Mouse (Mus musculus): Measurements from ENCODE around the gene Slk. TPM values are rescaled to one million over a fixed set of nuclear protein-coding genes. Genes with fewer than 3 reads are reported as not detected.
"Not testable (repeated sequence)": the region's sequence is repeated elsewhere in the genome, so short reads cannot be mapped to it uniquely, and the experiment has no call there.

Gene Slk
- polyA plus RNA-seq, 1 experiment from 2014 or later = 6.9 TPM

DNA sequence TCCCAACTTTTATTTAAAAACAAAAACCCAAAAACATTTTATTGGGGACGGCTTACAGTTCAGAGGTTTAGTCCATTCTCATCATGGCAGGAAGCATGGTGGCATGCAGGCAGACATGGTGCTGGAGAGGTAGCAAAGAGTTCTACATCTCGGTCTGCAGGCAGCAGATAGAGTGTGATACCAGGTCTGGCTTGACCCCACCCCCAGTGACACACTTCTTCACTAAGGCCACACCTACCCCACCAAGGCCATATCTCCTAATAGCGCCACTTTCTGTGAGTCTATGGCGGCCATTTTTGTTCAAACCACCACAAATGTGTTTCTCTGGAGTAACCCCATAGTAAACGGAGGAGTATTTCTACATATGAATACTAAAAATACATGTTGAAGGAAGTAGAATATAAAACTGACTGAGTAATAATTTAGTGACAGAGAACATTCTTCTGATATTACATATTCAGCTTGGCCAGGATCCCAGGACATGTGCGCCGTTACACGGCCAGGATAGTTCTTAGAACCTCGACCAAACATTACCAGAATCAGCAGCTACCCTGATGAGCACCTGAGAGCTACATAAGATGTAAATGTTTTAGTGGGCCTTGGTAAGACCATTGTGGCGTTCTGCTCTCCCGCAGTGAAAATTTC lies 30.9 kb upstream of the Slk start:
- no peak overlapping the region for H3K9ac ChIP-seq
- no peaks in the 10 kb centered on the region for H3K36me3 ChIP-seq
- H3K4me2 ChIP-seq = no peak overlapping the region
- H3K27ac ChIP-seq (replicated peaks) = peak overlapping the region; percentile 10; the same call in 1 of the 2 replicates
- no peak for ATAC-seq (ENCODE audit: low read depth)
- no peaks in the 10 kb centered on the region for H3K27me3 ChIP-seq
- H3K4me1 ChIP-seq (replicated peaks) = peaks cover 12% of the 10 kb centered on the region
- no peak overlapping the region for H3K4me3 ChIP-seq
- whole genome bisulfite sequencing = 91% methylated on average over 11 of the region's 11 CpGs
- no peaks in the 10 kb centered on the region for H3K9me3 ChIP-seq

- Histone ChIP-seq H3K4me3 (no peak overlapping the region), H3K27ac (replicated peaks) (peak overlapping the region; percentile 10), H3K4me1 (replicated peaks) (peaks cover 12% of the 10 kb centered on the region), H3K4me2 (no peak overlapping the region), H3K9me3 (no peaks in the 10 kb centered on the region), H3K36me3 (no peaks in the 10 kb centered on the region), H3K9ac (no peak overlapping the region), H3K27me3 (no peaks in the 10 kb centered on the region)
- no peak for ATAC-seq (ENCODE audit: low read depth)
- 62% methylated on average over 9 of the region's 9 CpGs for WGBS
Observed at GRCm38 (mm10) chr19:47549174-47549573, 30.3 kb upstream of the Slk start.

GRCm38 (mm10) chr19:47549584-47549983 lies 29.9 kb upstream of the Slk start:
- 56% methylated on average over 4 of the region's 4 CpGs for WGBS
- H3K9ac ChIP-seq = no peak overlapping the region
- no peak overlapping the region for H3K4me3 ChIP-seq
- 0 out of 2 replicates have a peak overlapping the region, but pooled peaks have one; percentile 29 for H3K27ac ChIP-seq (replicated peaks)
- H3K9me3 ChIP-seq = no peaks in the 10 kb centered on the region
- no peak overlapping the region for H3K4me2 ChIP-seq
- H3K4me1 ChIP-seq (replicated peaks) = peaks cover 12% of the 10 kb centered on the region
- no peak for ATAC-seq (ENCODE audit: low read depth)
- no peaks in the 10 kb centered on the region for H3K27me3 ChIP-seq
- H3K36me3 ChIP-seq = no peaks in the 10 kb centered on the region

- ATAC-seq (ENCODE audit: low read depth) = no peak
- Histone ChIP-seq H3K4me3 (no peak overlapping the region), H3K27ac (replicated peaks) (no peak overlapping the region), H3K9ac (no peak overlapping the region), H3K4me1 (replicated peaks) (no peaks in the 10 kb centered on the region), H3K9me3 (no peaks in the 10 kb centered on the region), H3K27me3 (no peaks in the 10 kb centered on the region), H3K4me2 (no peak overlapping the region), H3K36me3 (no peaks in the 10 kb centered on the region)
- WGBS = 84% methylated on average over 5 of the region's 5 CpGs
Observed at GRCm38 (mm10) chr19:47559145-47559544, 20.3 kb upstream of the Slk start.

- H3K4me1 ChIP-seq (replicated peaks) = 0 out of 2 replicates have a peak, but pooled peaks cover 3% of the 10 kb centered on the region
Observed at GRCm38 (mm10) chr19:47559751-47560512, 19.5 kb upstream of the Slk start.

DNA sequence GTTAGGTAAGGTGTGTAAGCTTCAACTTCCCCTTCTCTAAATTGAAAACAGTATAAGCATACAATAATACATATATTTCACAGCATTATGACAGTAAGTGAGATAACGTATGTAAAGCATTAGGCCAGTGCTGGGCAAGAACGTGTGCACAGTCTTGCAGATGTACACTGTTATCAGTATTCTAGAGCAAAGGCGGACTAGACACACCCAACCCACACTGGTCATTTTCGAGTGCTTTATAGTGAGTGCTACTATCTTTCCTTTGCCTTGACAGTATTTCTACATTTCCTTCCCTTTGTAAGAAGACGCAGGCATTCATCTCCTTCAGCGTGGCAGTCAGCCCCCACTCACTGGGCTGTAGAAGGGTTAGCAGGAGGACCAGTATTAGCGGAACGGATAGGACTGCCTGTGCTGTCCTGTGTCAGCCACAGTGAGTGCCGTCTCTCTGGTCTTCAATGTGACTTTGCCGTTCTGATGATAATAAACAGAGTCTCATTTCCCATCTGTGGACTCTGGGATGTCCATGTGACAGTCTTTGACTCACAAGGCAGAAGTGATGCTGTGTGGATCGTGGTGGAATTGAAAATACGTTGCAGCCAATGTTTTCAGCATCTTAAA lies 18.8 kb upstream of the Slk start:
- no peaks in the 10 kb centered on the region for H3K36me3 ChIP-seq

More at GRCm38 (mm10) chr19:47559751-47560512, 19.5 kb upstream of the Slk start:
- H3K36me3 ChIP-seq = no peaks in the 10 kb centered on the region
- ATAC-seq (ENCODE audit: low read depth) = no peak
- no peaks in the 10 kb centered on the region for H3K27me3 ChIP-seq
- no peak overlapping the region for H3K27ac ChIP-seq (replicated peaks)
- H3K4me3 ChIP-seq = no peak overlapping the region
- H3K4me2 ChIP-seq = no peak overlapping the region
- no peaks in the 10 kb centered on the region for H3K9me3 ChIP-seq
- H3K9ac ChIP-seq = no peak overlapping the region
- WGBS = 78% methylated on average over 14 of the region's 14 CpGs

GRCm38 (mm10) chr19:47561996-47562441 lies 17.5 kb upstream of the Slk start:
- WGBS = 78% methylated on average over 5 of the region's 5 CpGs

More for the DNA sequence above, 18.8 kb upstream of the Slk start:
- no peak overlapping the region for H3K4me3 ChIP-seq
- no peak overlapping the region for H3K4me2 ChIP-seq
- no peak overlapping the region for H3K9ac ChIP-seq
- H3K27me3 ChIP-seq = no peaks in the 10 kb centered on the region
- H3K27ac ChIP-seq (replicated peaks) = no peak overlapping the region
- H3K4me1 ChIP-seq (replicated peaks) = 0 out of 2 replicates have a peak, but pooled peaks cover 6% of the 10 kb centered on the region
- no peak for ATAC-seq (ENCODE audit: low read depth)
- WGBS = 85% methylated on average over 12 of the region's 12 CpGs
- H3K9me3 ChIP-seq = no peaks in the 10 kb centered on the region

GRCm38 (mm10) chr19:47563715-47564114 lies 15.8 kb upstream of the Slk start:
- WGBS = 78% methylated on average over 13 of the region's 13 CpGs
- Histone ChIP-seq H3K4me2 (no peak overlapping the region), H3K4me3 (no peak overlapping the region), H3K27me3 (no peaks in the 10 kb centered on the region), H3K27ac (replicated peaks) (no peak overlapping the region), H3K9ac (no peak overlapping the region), H3K36me3 (no peaks in the 10 kb centered on the region), H3K4me1 (replicated peaks) (peaks cover 6% of the 10 kb centered on the region; the same call in 1 of the 2 replicates), H3K9me3 (no peaks in the 10 kb centered on the region)
- ATAC-seq (ENCODE audit: low read depth) = no peak

More at GRCm38 (mm10) chr19:47561996-47562441, 17.5 kb upstream of the Slk start:
- Histone ChIP-seq H3K9ac (no peak overlapping the region), H3K27ac (replicated peaks) (no peak overlapping the region), H3K4me2 (no peak overlapping the region), H3K4me3 (no peak overlapping the region), H3K36me3 (no peaks in the 10 kb centered on the region), H3K27me3 (no peaks in the 10 kb centered on the region), H3K9me3 (no peaks in the 10 kb centered on the region), H3K4me1 (replicated peaks) (peaks cover 6% of the 10 kb centered on the region; the same call in 1 of the 2 replicates)
- no peak for ATAC-seq (ENCODE audit: low read depth)

DNA sequence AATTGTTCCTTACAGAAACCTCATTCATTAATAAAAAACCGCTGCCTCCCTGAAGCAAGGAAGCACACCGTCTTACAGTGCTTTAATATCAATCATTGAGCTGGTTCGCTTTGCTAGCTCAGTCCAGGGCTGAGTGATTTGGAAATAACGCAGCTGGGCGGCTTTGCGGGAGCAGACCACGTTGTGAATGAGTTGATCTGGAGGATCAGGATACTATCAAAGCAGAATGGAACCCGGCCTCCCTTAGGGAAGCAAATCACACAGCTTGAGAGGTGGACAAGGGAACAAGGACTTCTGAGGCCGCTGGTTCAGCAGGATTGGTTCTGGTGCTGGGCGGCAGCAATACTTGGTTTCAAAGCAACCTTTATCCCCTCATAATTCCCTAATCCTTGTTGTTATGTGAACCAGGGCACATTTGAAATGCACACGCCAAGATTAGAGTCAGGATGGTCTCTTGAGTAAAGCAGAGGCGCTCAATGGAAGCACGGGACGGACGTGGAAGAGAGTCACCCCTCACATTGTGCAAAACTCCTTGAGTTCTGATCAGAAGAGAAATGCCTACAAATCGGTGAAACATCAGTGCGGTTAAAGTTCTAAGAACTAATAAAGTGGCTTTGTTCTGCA lies 14.3 kb upstream of the Slk start:
- H3K36me3 ChIP-seq = no peaks in the 10 kb centered on the region
- H3K9ac ChIP-seq = no peak overlapping the region
- H3K27ac ChIP-seq (replicated peaks) = no peak overlapping the region
- no peaks in the 10 kb centered on the region for H3K27me3 ChIP-seq
- H3K4me1 ChIP-seq (replicated peaks) = peaks cover 6% of the 10 kb centered on the region; the same call in 1 of the 2 replicates
- no peak overlapping the region for H3K4me3 ChIP-seq
- 60% methylated on average over 17 of the region's 17 CpGs for whole genome bisulfite sequencing
- no peak overlapping the region for H3K4me2 ChIP-seq
- no peak for ATAC-seq (ENCODE audit: low read depth)
- H3K9me3 ChIP-seq = no peaks in the 10 kb centered on the region

GRCm38 (mm10) chr19:47565994-47566393 lies 13.5 kb upstream of the Slk start:
- no peaks in the 10 kb centered on the region for H3K27me3 ChIP-seq
- no peak overlapping the region for H3K4me2 ChIP-seq
- WGBS = 86% methylated on average over 8 of the region's 8 CpGs
- no peak overlapping the region for H3K9ac ChIP-seq
- no peak for ATAC-seq (ENCODE audit: low read depth)
- peaks cover 6% of the 10 kb centered on the region; the same call in 1 of the 2 replicates for H3K4me1 ChIP-seq (replicated peaks)
- no peak overlapping the region for H3K27ac ChIP-seq (replicated peaks)
- no peaks in the 10 kb centered on the region for H3K9me3 ChIP-seq
- no peak overlapping the region for H3K4me3 ChIP-seq
- H3K36me3 ChIP-seq = no peaks in the 10 kb centered on the region

- Histone ChIP-seq H3K27me3 (no peaks in the 10 kb centered on the region), H3K9me3 (no peaks in the 10 kb centered on the region), H3K36me3 (no peaks in the 10 kb centered on the region), H3K27ac (replicated peaks) (no peak overlapping the region), H3K4me1 (replicated peaks) (peaks cover 2% of the 10 kb centered on the region; the same call in 1 of the 2 replicates), H3K4me3 (no peak overlapping the region), H3K4me2 (no peak overlapping the region), H3K9ac (no peak overlapping the region)
- WGBS = 85% methylated on average over 5 of the region's 5 CpGs
- ATAC-seq (ENCODE audit: low read depth) = no peak
Observed at GRCm38 (mm10) chr19:47570042-47570441, 9.4 kb upstream of the Slk start.

DNA sequence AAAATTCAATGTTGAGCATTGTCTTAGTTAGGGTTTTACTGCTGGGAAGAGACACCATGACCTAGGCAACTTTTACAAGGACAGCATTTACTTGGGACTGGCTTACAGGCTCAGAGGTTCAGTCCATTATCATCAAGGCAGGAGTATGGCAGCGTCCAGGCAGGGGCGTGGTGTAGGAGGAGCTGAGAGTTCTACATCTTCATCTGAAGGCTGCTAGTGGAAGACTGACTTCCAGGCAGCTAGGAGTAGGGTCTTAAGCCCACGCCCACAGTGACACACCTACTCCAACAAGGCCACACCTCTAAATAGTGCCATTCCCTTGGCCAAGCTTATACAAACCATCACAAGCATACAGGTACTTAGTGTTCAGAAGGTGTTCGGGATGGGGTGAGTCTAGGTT lies 7.5 kb upstream of the Slk start:
- H3K9ac ChIP-seq; H3K4me3 ChIP-seq; H3K27ac ChIP-seq (replicated peaks); H3K9me3 ChIP-seq; H3K4me1 ChIP-seq (replicated peaks); H3K27me3 ChIP-seq; ATAC-seq (ENCODE audit: low read depth); H3K4me2 ChIP-seq; H3K36me3 ChIP-seq: not testable (repeated sequence)
- 60% methylated on average over 4 of the region's 4 CpGs for WGBS
